Mouse (Mus musculus) neural tube, embryonic 14.5 days (tissue): ENCODE measurements at regions not wholly inside any gene's neighbourhood (a gene's known extent, or its start where the extent isn't known, plus 50 kb on each side); places are given as distances from the start of the nearest gene placed in this dataset.

Experiments
- ATAC-seq: fragments of 200-750 bp; cut with Nextera tagmentation; 2 replicates; pipeline ENCODE4 v1.8.0; 2017; ENCODE audit warnings: low read depth, mild to moderate bottlenecking, moderate TSS enrichment, moderate library complexity
- H3K27ac ChIP-seq: fragments of 300-500 bp; sonication (generic); 2 replicates; pipeline ENCODE4 v1.5.1; 2014; ENCODE audit warnings: low read depth, mild to moderate bottlenecking, control low read depth, low read length, moderate library complexity, mixed read lengths
- H3K27me3 ChIP-seq: fragments of 300-500 bp; sonication (generic); 2 replicates; pipeline ENCODE4 v1.6.1; 2014; ENCODE audit warnings: low read length; ENCODE audit not compliant: control insufficient read depth, insufficient read depth
- H3K36me3 ChIP-seq: fragments of 300-500 bp; sonication (generic); 2 replicates; pipeline ENCODE4 v1.6.1; 2014; ENCODE audit warnings: low read length, mixed read lengths; ENCODE audit not compliant: control insufficient read depth, insufficient read depth
- H3K4me1 ChIP-seq: fragments of 300-500 bp; sonication (generic); 2 replicates; pipeline ENCODE4 v1.6.1; 2014; ENCODE audit warnings: low read length; ENCODE audit not compliant: control insufficient read depth, insufficient read depth
- H3K4me2 ChIP-seq: fragments of 300-500 bp; sonication (generic); 2 replicates; pipeline ENCODE4 v1.6.1; 2014; ENCODE audit warnings: mild to moderate bottlenecking, low read depth, low read length, control low read depth
- H3K4me3 ChIP-seq: fragments of 300-500 bp; sonication (generic); 2 replicates; pipeline ENCODE4 v1.5.1; 2014; ENCODE audit warnings: low read depth, low read length, control low read depth, mixed read lengths
- H3K9ac ChIP-seq: fragments of 300-500 bp; sonication (generic); replicated peaks from 2 replicates; pipeline ENCODE4 v1.6.1; 2014; ENCODE audit warnings: low read depth, mild to moderate bottlenecking, control low read depth, low read length, mixed read lengths
- H3K9me3 ChIP-seq: fragments of 300-500 bp; sonication (generic); 2 replicates; pipeline ENCODE4 v1.6.1; 2016; ENCODE audit warnings: low read length; ENCODE audit not compliant: control insufficient read depth
- WGBS: fragments of 180-500 bp; shearing (Covaris S2); extraction: QIAGEN DNeasy Blood & Tissue Kit; methylation state at CpG from one replicate; pipeline ENCODE4 v1.1.7; 2014; 5-methylcytosine and 5-hydroxymethylcytosine counted together

GRCm38 (mm10) chr2:46609217-46609616 is 1492.0 kb upstream of the Zeb2 start:
- Histone ChIP-seq H3K4me2 (no peak overlapping the region), H3K27me3 (no peaks in the 10 kb centered on the region), H3K27ac (no peak overlapping the region), H3K4me1 (no peaks in the 10 kb centered on the region), H3K9ac (no peak overlapping the region), H3K4me3 (no peak overlapping the region), H3K9me3 (no peaks in the 10 kb centered on the region), H3K36me3 (no peaks in the 10 kb centered on the region)
- no peak for ATAC-seq
- 82% methylated on average over 2 of the region's 2 CpGs for WGBS

GRCm38 (mm10) chr2:46581773-46582172 is 1464.6 kb upstream of the Zeb2 start:
- no peak overlapping the region for H3K4me3 ChIP-seq

GRCm38 (mm10) chr2:46570416-46570815 is 1453.2 kb upstream of the Zeb2 start:
- Histone ChIP-seq H3K4me3 (no peak overlapping the region), H3K9me3 (no peaks in the 10 kb centered on the region), H3K9ac (no peak overlapping the region), H3K36me3 (no peaks in the 10 kb centered on the region), H3K4me1 (no peaks in the 10 kb centered on the region), H3K27ac (no peak overlapping the region), H3K4me2 (no peak overlapping the region), H3K27me3 (no peaks in the 10 kb centered on the region)
- no peak for ATAC-seq
- 97% methylated on average over 2 of the region's 2 CpGs for WGBS

More at GRCm38 (mm10) chr2:46581773-46582172, 1464.6 kb upstream of the Zeb2 start:
- Histone ChIP-seq H3K36me3 (no peaks in the 10 kb centered on the region), H3K27me3 (no peaks in the 10 kb centered on the region), H3K27ac (no peak overlapping the region), H3K4me1 (no peaks in the 10 kb centered on the region), H3K9ac (no peak overlapping the region), H3K9me3 (no peaks in the 10 kb centered on the region), H3K4me2 (no peak overlapping the region)
- no peak for ATAC-seq
- 75% methylated on average over 2 of the region's 2 CpGs for whole genome bisulfite sequencing

- no peaks in the 10 kb centered on the region for H3K27me3 ChIP-seq
- WGBS = 70% methylated on average over 1 of the region's 1 CpGs
- H3K9me3 ChIP-seq = no peaks in the 10 kb centered on the region
- H3K4me3 ChIP-seq = no peak overlapping the region
- H3K9ac ChIP-seq = no peak overlapping the region
- no peak overlapping the region for H3K4me2 ChIP-seq
- no peak overlapping the region for H3K27ac ChIP-seq
- ATAC-seq = no peak
- no peaks in the 10 kb centered on the region for H3K36me3 ChIP-seq
- no peaks in the 10 kb centered on the region for H3K4me1 ChIP-seq
Measured at GRCm38 (mm10) chr2:46533395-46533794, 1416.2 kb upstream of the Zeb2 start.

- no peak overlapping the region for H3K27ac ChIP-seq
- H3K4me2 ChIP-seq = no peak overlapping the region
- H3K36me3 ChIP-seq = no peaks in the 10 kb centered on the region
- no peaks in the 10 kb centered on the region for H3K9me3 ChIP-seq
- no peaks in the 10 kb centered on the region for H3K27me3 ChIP-seq
- H3K4me1 ChIP-seq = no peaks in the 10 kb centered on the region
- ATAC-seq = no peak
- no peak overlapping the region for H3K4me3 ChIP-seq
- no peak overlapping the region for H3K9ac ChIP-seq
- 73% methylated on average over 1 of the region's 1 CpGs for WGBS
Measured at GRCm38 (mm10) chr2:46530686-46531085, 1413.5 kb upstream of the Zeb2 start.

- H3K4me3 ChIP-seq = no peak overlapping the region
Measured at GRCm38 (mm10) chr2:46525223-46525622, 1408.0 kb upstream of the Zeb2 start.

GRCm38 (mm10) chr2:46524625-46525024 is 1407.4 kb upstream of the Zeb2 start:
- Histone ChIP-seq H3K27ac (no peak overlapping the region), H3K27me3 (no peaks in the 10 kb centered on the region), H3K9me3 (no peaks in the 10 kb centered on the region), H3K9ac (no peak overlapping the region), H3K36me3 (no peaks in the 10 kb centered on the region), H3K4me1 (no peaks in the 10 kb centered on the region), H3K4me3 (no peak overlapping the region), H3K4me2 (no peak overlapping the region)
- ATAC-seq = no peak
- WGBS = 41% methylated on average over 6 of the region's 6 CpGs

More at GRCm38 (mm10) chr2:46525223-46525622, 1408.0 kb upstream of the Zeb2 start:
- Histone ChIP-seq H3K36me3 (no peaks in the 10 kb centered on the region), H3K9ac (no peak overlapping the region), H3K4me1 (no peaks in the 10 kb centered on the region), H3K9me3 (no peaks in the 10 kb centered on the region), H3K4me2 (no peak overlapping the region), H3K27ac (no peak overlapping the region), H3K27me3 (no peaks in the 10 kb centered on the region)
- WGBS = 22% methylated on average over 4 of the region's 4 CpGs
- no peak for ATAC-seq

- Histone ChIP-seq H3K9ac (no peak overlapping the region), H3K4me2 (no peak overlapping the region), H3K27ac (no peak overlapping the region), H3K9me3 (no peaks in the 10 kb centered on the region), H3K4me3 (no peak overlapping the region), H3K4me1 (no peaks in the 10 kb centered on the region), H3K27me3 (no peaks in the 10 kb centered on the region), H3K36me3 (no peaks in the 10 kb centered on the region)
- ATAC-seq = no peak
- WGBS = 68% methylated on average over 5 of the region's 5 CpGs
Measured at GRCm38 (mm10) chr2:46521147-46521965, 1404.2 kb upstream of the Zeb2 start.

- Histone ChIP-seq H3K9me3 (no peaks in the 10 kb centered on the region), H3K27me3 (no peaks in the 10 kb centered on the region), H3K4me3 (no peak overlapping the region), H3K4me1 (no peaks in the 10 kb centered on the region), H3K27ac (no peak overlapping the region), H3K9ac (no peak overlapping the region), H3K36me3 (no peaks in the 10 kb centered on the region), H3K4me2 (no peak overlapping the region)
- 61% methylated on average over 2 of the region's 2 CpGs for WGBS
- ATAC-seq = no peak
Measured at GRCm38 (mm10) chr2:46512237-46513028, 1395.2 kb upstream of the Zeb2 start.
